Mouse (Mus musculus): Measurements from ENCODE around the gene Ddo.

- TF ChIP-seq CTCF (IDR thresholded peaks at IDR 0.05; ENCODE audit: borderline replicate concordance, insufficient read depth, low read length) (no peak), POLR2A (IDR thresholded peaks at IDR 0.05; ENCODE audit: low read depth, low read length) (no peak)
These were observed 55.8 kb downstream of the Ddo start for GRCm38 (mm10) chr10:40685641-40686040.

Measured in embryonic fibroblast, embryonic 13.5 days (primary cell).